Mouse (Mus musculus) heart, adult 18-20 months (tissue): ENCODE measurements around the gene Mettl17. TPM values are rescaled to one million over a fixed set of nuclear protein-coding genes. Genes with fewer than 3 reads are reported as not detected.

ENCODE experiments used
- DNase-seq, 2 experiments: peaks; one replicate each; pipeline ENCODE4 v3.0.0; 2021 to 2022; ENCODE audit warnings: mixed read lengths in 1 of 2
- microRNA-seq, 2 experiments: library from miRNA; unstranded; fragments of <30 nt; microRNA quantifications; one replicate each; pipeline ENCODE4 v1.2.0; 2022
- total RNA-seq, 2 experiments: library from RNA; stranded (reverse); gene quantifications; 2 replicates each; pipeline ENCODE4 v1.2.3; 2021

Mettl17 gene
- total RNA-seq, 2 experiments from 2014 or later, result 24.3 to 26.3 TPM

DNA sequence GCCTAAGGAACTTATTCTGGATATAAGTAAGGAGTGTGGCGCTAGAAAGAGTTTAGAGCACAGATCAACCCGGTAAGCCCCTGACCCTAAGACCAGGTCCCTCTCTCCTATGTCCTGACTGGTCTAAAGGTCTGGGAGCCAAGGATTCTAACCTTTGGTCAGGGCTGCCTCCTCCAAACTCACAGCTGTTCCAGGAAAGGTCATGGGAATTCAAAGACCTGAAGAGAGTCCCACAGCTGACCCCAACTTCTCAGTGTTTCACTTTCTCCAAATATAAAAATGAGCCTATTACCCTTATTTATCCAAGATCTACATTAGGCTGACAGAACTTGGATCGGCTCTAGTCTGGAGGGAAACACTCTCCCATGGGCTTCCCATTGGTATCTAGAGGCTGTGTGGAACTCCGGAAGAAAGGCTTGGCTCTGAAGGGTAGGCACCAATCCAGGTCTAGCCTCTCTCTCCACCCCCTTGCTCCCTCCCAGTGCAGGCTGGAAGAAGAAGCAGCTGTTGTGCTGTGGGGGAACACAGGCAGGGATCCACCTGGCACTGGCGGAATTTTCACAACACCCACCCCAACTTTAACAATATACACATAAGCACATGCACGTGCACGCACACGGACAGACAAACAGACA lies 44.8 kb downstream of the Mettl17 start:
- DNase-seq, result peak; percentile 83 to 93

DNA sequence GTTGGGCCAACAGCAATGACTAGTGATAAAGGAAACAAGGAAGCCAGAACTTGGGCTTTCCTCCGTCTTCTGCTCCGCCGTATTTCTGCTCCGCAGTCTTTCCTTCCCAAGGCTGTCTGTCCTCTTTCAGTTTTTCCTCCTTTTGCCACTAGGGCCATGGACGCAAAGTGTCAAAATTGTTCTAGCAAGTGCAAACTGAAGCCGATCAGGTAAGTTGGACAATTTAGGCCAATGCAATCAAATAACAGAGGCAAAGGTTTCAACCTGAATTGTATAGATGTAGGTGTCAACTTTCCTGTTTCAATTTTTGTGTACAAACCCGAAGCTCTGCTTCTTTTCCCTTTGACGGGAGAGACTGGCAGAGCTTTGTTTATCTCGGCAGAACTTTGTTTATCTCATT lies 45.3 kb downstream of the Mettl17 start:
- DNase-seq, result no peak

DNA sequence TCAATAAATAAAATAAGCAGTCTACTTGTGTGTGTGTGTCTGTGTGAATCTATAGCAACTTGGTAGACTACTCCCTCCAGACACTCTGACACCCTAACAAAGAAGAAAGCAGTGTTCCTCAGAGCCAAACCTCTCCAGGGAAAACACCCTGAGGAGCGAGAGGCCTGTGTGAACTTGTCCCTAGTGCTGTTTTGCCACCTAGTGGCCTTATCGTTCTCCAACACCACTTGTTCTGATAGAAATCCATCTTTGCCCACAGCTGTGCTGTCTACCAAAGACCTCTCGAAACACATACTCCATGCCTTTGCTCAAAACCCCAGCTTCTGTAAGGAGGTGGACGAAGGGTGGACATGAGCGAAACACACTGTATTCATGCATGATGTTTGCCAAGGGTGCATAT lies 46.2 kb downstream of the Mettl17 start:
- peak; percentile 82 to 83 for DNase-seq

DNA sequence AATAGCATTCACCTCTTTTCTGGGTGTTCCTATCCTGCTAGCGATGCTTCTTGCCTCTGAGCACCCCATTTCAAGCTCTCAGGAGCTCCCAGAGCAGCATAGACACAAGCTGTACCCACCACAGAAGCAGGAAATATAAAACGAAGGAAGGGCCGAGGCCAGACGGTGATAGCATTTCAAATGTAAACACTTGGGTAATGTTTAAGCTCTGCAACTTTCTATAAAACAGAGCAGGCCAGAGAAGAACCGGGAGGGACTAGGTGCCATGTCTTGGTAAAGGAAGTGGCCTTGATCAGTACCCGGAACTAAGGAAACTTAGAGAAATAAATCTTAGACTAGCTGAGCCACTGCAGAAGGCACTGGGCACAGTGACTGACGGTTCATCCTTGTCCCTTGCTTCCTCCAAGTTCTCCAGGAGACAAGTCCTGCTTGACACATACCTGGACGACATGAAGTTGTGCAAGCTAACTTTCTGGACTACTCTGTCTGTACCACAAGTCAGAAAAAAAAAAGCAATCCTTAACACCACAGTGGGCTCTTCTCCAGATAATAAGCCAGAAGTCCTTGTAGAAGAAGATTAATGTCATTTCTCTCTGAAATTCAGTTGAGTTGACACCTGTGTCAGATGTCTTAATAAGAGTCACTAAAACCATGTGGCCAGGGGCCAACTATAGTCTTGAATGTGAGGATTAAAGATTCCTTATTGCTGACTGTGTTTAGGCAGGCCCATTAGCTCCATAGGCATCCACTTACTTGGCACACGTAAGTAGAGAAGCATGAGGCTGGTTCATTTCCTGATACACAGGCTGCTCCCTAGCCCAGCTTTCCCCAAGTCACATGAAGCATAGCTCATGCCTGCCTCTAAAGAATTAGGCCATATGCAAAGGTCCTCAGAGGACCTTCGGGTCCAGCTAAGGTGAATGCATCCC lies 47.7 kb downstream of the Mettl17 start:
- no peak for DNase-seq

DNA sequence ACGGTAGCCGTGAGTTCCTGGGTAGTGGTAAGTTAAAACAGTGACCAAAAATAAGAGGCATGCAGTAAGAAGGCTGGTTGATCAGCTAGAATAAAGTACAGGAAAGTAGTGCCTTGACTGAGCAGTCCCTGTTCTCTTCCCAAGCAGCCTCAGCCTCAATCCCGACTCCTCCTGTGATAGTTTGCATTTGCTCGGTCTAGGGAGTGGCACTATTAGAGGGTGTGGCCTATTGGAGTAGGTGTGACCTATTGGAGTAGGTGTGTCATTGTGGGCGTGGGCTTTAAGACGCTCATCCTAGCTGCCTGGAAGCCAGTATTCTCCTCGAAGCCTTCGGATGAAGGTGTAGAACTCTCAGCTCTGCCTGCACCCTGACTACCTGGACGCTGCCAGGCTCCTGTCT lies 54.4 kb downstream of the Mettl17 start:
- no peak for DNase-seq

DNA sequence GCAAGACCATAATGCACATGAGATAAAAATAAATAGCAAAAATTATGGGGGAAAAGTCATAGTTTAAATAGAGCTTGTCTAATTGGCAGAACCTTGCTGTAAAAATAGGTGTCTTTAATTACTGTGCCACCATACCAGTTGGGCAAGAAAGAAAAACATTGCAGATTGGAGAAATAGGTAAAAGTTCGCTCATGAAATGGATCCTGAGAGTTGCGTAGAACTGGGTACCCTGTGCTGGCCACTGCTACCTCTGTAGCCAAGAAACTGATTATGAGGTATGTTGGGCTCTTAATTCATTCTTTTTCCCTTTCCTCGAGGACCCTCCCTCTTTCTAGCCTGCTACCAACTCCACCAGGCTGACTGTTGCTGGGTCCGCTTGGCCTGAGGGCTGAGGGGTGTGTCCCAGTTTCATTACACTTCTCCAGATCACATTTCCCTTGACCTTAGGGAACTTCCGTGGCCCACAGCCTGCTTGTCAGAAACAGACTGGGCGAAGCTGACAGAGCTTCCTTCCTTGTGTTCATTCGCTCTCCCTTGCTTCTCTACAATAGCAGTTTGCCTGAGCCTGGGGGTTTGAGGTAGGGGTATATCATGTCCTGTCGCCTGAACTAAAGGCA lies 56.4 kb downstream of the Mettl17 start:
- peak; percentile 45 to 72 for DNase-seq

DNA sequence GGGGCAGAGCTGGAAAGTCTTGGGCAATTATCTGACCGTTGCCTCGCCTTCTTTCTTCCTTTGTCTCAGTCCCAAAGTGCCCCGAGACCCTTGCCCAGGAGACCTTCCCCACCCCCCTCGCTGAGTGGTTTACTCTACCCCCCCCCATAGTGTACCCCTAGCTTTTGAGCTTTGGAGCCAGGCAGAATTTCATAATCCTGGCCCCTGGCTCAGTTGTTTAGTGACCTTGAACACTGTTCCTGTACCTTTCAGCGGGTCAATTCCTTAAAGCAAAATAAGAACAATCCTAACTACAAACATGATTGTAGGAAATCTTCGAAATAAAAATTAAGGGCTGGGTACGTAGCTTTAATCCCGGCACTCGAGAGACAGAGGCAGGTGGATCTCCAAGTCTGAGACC lies 56.9 kb downstream of the Mettl17 start:
- DNase-seq, result no peak

DNA sequence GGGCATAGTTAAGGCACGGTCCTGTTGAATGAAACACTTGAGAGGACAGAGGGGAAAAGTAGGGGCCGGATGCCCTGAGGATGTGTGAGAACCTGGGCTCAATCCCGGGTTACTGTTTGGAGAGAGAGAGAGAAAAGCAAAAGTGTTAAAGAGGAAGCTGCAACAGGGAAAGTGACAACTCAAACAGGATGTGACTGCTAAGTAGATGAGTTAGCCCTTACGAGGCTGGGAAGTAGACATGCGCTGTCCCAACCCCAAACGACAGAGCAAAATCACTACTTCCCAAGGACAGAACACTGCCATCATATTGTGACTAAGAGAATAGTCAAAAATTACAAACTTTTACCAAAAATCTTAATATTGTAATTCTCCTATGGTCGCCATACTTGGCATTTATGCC lies 57.6 kb downstream of the Mettl17 start:
- no peak for DNase-seq

Small RNAs within 50 kb of the gene (microRNA-seq; reads per million reads assigned to microRNA genes)
- gene Gm27375, result 0 reads per million in 2 experiments

Other genes starting within 250 kb of the Mettl17 start
- not detected for gene Gm4181, start 249.2 kb upstream of the Mettl17 start, total RNA-seq
- gene Gm17079, start 189.4 kb upstream of the Mettl17 start, total RNA-seq, result not detected
- gene Gm5800, start 167.7 kb upstream of the Mettl17 start, total RNA-seq, result not detected
- gene Ang4, start 111.3 kb upstream of the Mettl17 start, total RNA-seq, result not detected
- not detected for gene AY358078, start 84.8 kb upstream of the Mettl17 start, total RNA-seq
- gene Ear6, start 31.1 kb upstream of the Mettl17 start, total RNA-seq, result not detected
- under 1 TPM in 1 of 2 experiments, not detected in 1; 0.26 TPM for gene Slc39a2, start 8.0 kb downstream of the Mettl17 start, total RNA-seq
- 1,000 to 10,000 TPM; 1,486 to 1,502 TPM for gene Ndrg2, start 29.3 kb downstream of the Mettl17 start, total RNA-seq
- not detected for gene Tppp2, start 33.6 kb downstream of the Mettl17 start, total RNA-seq
- gene Rnase13, start 37.9 kb downstream of the Mettl17 start, total RNA-seq, result not detected
- gene Arhgef40, start 99.9 kb downstream of the Mettl17 start, total RNA-seq, result 10 to 100 TPM; 24.1 to 25.2 TPM
- gene Tmem253, start 130.8 kb downstream of the Mettl17 start, total RNA-seq, result 1 to 10 TPM; 2.9 to 3.2 TPM
- gene Zfp219, start 135.9 kb downstream of the Mettl17 start, total RNA-seq, result 10 to 100 TPM; 22.3 to 23.4 TPM
- not detected for gene Olfr221, start 157.6 kb downstream of the Mettl17 start, total RNA-seq
- 100 to 1,000 TPM; 139 to 142 TPM for gene Hnrnpc, start 219.2 kb downstream of the Mettl17 start, total RNA-seq
- 1 to 10 TPM in 1 of 2 experiments, under 1 TPM in 1; 0.30 to 1.0 TPM for gene Rpgrip1, start 225.9 kb downstream of the Mettl17 start, total RNA-seq